Mouse (Mus musculus): ENCODE data around the gene Tarbp1.
"Not testable (repeated sequence)": the region's sequence is repeated elsewhere in the genome, so short reads cannot be mapped to it uniquely, and the experiment has no call there.

The Tarbp1 gene

GRCm38 (mm10) chr8:126494160-126495110, 19.6 kb upstream of the Tarbp1 start:
- DNase-seq (ENCODE audit: low read depth, low spot score): no peak

- peak; percentile 82 for DNase-seq (ENCODE audit: low read depth, low spot score)
Measured at GRCm38 (mm10) chr8:126482938-126483337, 8.1 kb upstream of the Tarbp1 start.

GRCm38 (mm10) chr8:126482348-126482720, 7.5 kb upstream of the Tarbp1 start:
- DNase-seq (ENCODE audit: low read depth, low spot score): no peak

- DNase-seq (ENCODE audit: low read depth, low spot score): peak; percentile 86
Measured at GRCm38 (mm10) chr8:126481494-126482347, 6.9 kb upstream of the Tarbp1 start.

GRCm38 (mm10) chr8:126480366-126480765, 5.5 kb upstream of the Tarbp1 start:
- no peak for DNase-seq (ENCODE audit: low read depth, low spot score)

- DNase-seq (ENCODE audit: low read depth, low spot score): no peak
Measured at GRCm38 (mm10) chr8:126478714-126479113, 3.8 kb upstream of the Tarbp1 start.

- DNase-seq (ENCODE audit: low read depth, low spot score): not testable (repeated sequence)
Measured at GRCm38 (mm10) chr8:126476151-126476855, 1.4 kb upstream of the Tarbp1 start.

GRCm38 (mm10) chr8:126475738-126476137, 873 bp upstream of the Tarbp1 start:
- not testable (repeated sequence) for DNase-seq (ENCODE audit: low read depth, low spot score)

- DNase-seq (ENCODE audit: low read depth, low spot score): no peak
Measured at GRCm38 (mm10) chr8:126473802-126474298, 1.0 kb downstream of the Tarbp1 start.

GRCm38 (mm10) chr8:126464071-126464470, 10.8 kb downstream of the Tarbp1 start:
- DNase-seq (ENCODE audit: low read depth, low spot score): no peak

- DNase-seq (ENCODE audit: low read depth, low spot score): no peak
Measured at GRCm38 (mm10) chr8:126461735-126462134, 13.1 kb downstream of the Tarbp1 start.

GRCm38 (mm10) chr8:126460274-126460673, 14.6 kb downstream of the Tarbp1 start:
- peak; percentile 30 for DNase-seq (ENCODE audit: low read depth, low spot score)

GRCm38 (mm10) chr8:126455383-126455782, 19.5 kb downstream of the Tarbp1 start:
- peak; percentile 28 for DNase-seq (ENCODE audit: low read depth, low spot score)

GRCm38 (mm10) chr8:126451158-126451557, 23.7 kb downstream of the Tarbp1 start:
- no peak for DNase-seq (ENCODE audit: low read depth, low spot score)

- no peak for DNase-seq (ENCODE audit: low read depth, low spot score)
Measured at GRCm38 (mm10) chr8:126438937-126439336, 35.9 kb downstream of the Tarbp1 start.

GRCm38 (mm10) chr8:126433827-126434226, 41.0 kb downstream of the Tarbp1 start:
- DNase-seq (ENCODE audit: low read depth, low spot score): peak; percentile 92

- DNase-seq (ENCODE audit: low read depth, low spot score): no peak
Measured at GRCm38 (mm10) chr8:126429635-126430034, 45.2 kb downstream of the Tarbp1 start.

- DNase-seq (ENCODE audit: low read depth, low spot score): no peak
Measured at GRCm38 (mm10) chr8:126424946-126425345, 49.9 kb downstream of the Tarbp1 start.

- no peak for DNase-seq (ENCODE audit: low read depth, low spot score)
Measured at GRCm38 (mm10) chr8:126424163-126424562, 50.7 kb downstream of the Tarbp1 start.

GRCm38 (mm10) chr8:126422920-126423300, 52.0 kb downstream of the Tarbp1 start:
- peak; percentile 72 for DNase-seq (ENCODE audit: low read depth, low spot score)

- peak; percentile 99 for DNase-seq (ENCODE audit: low read depth, low spot score)
Measured at GRCm38 (mm10) chr8:126422174-126422919, 52.5 kb downstream of the Tarbp1 start, which contains the start of gene Coa6. TSS of gene Coa6 (plus strand) at chr8:126422515.
